Mouse (Mus musculus) midbrain, postnatal 0 days (tissue): Measurements from ENCODE around the gene Igf2r. TPM values are rescaled to one million over a fixed set of nuclear protein-coding genes. Genes with fewer than 3 reads are reported as not detected.

ENCODE experiments used
- ATAC-seq: fragments of 200-750 bp; cut with Nextera tagmentation; 2 replicates; pipeline ENCODE4 v1.8.0; 2017; ENCODE audit warnings: moderate number of reproducible peaks, mild to moderate bottlenecking, moderate TSS enrichment, moderate library complexity; ENCODE audit not compliant: low FRiP score
- DNase-seq: peaks from one replicate; pipeline ENCODE4 v3.0.0-alpha.2; 2015; ENCODE audit warnings: low spot score
- H3K27ac ChIP-seq: fragments of 300-500 bp; sonication (generic); 2 replicates; pipeline ENCODE4 v1.5.1; 2014; ENCODE audit warnings: low read depth, mild to moderate bottlenecking, low read length, mixed read lengths
- H3K27me3 ChIP-seq: fragments of 300-500 bp; sonication (generic); 2 replicates; pipeline ENCODE4 v1.6.1; 2014; ENCODE audit warnings: low read length, control low read depth, mixed read lengths; ENCODE audit not compliant: insufficient read depth
- H3K36me3 ChIP-seq: fragments of 300-500 bp; sonication (generic); 2 replicates; pipeline ENCODE4 v1.6.1; 2014; ENCODE audit warnings: low read length, control low read depth, mixed read lengths; ENCODE audit not compliant: insufficient read depth
- H3K4me1 ChIP-seq: fragments of 300-500 bp; sonication (generic); 2 replicates; pipeline ENCODE4 v1.6.1; 2014; ENCODE audit warnings: mild to moderate bottlenecking, control low read depth, antibody characterized with exemption, low read length, mixed read lengths; ENCODE audit not compliant: insufficient read depth
- H3K4me2 ChIP-seq: fragments of 300-500 bp; sonication (generic); 2 replicates; pipeline ENCODE4 v1.6.1; 2014; ENCODE audit warnings: low read depth, mild to moderate bottlenecking, low read length, mixed read lengths; ENCODE audit not compliant: poor library complexity, severe bottlenecking
- H3K4me3 ChIP-seq: fragments of 300-500 bp; sonication (generic); 2 replicates; pipeline ENCODE4 v1.5.1; 2014; ENCODE audit warnings: low read depth, mild to moderate bottlenecking, low read length, moderate library complexity
- H3K9ac ChIP-seq: fragments of 300-500 bp; sonication (generic); replicated peaks from 2 replicates; pipeline ENCODE4 v1.6.1; 2014; ENCODE audit warnings: mild to moderate bottlenecking, low read length, moderate library complexity, mixed read lengths; ENCODE audit not compliant: poor library complexity, severe bottlenecking
- H3K9me3 ChIP-seq: fragments of 300-500 bp; sonication (generic); 2 replicates; pipeline ENCODE4 v1.6.1; 2016; ENCODE audit warnings: low read length, control low read depth
- CTCF ChIP-seq: IDR thresholded peaks from 2 replicates; pipeline ENCODE4 v1.5.1; 2016; ENCODE audit warnings: antibody characterized with exemption, mild to moderate bottlenecking
- WGBS: fragments of 180-500 bp; shearing (Covaris S2); extraction: QIAGEN DNeasy Blood & Tissue Kit; methylation state at CpG from one replicate; pipeline ENCODE4 v1.1.7; 2014; 5-methylcytosine and 5-hydroxymethylcytosine counted together
- polyA plus RNA-seq: library from polyadenylated mRNA; unstranded; fragments of >200 nt; fragmentation: Nextera tagmentation; extraction: Ambion mirVana; gene quantifications from 2 replicates; pipeline ENCODE4 v1.2.1, GENCODE M21; 2015
- total RNA-seq: library from RNA; depleted of rRNA; stranded (reverse); fragments of >200 nt; gene quantifications from 2 replicates; pipeline ENCODE4 v1.2.3, GENCODE M21; 2014

Igf2r gene
- total and polyA plus RNA-seq, 2 experiments from 2014 or later: 5.4 to 31.7 TPM

DNA sequence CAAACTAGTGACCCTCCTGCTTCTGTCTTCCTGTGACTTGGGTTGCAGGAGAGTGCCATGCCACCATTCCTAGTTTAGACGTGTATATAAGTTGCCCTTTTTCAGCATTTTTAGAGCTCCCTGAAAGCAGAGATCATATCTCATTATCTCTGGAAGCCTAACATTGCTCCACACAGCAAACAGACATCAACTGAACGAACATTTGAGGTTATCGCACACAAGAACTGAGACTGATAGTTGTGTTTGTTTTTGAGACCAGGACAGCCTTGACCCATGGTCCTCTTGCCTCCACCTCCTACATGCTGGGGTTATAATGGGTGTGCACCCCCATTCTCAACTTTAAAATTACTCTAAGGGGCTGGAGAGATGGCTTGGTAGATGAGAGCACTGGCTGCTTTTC, 27.2 kb upstream of the Igf2r start:
- no peak for TF ChIP-seq CTCF
- ATAC-seq: no peak
- no peak overlapping the region for H3K27ac ChIP-seq
- no peak for DNase-seq
- 86% methylated on average over 3 of the region's 3 CpGs for WGBS
- no peaks in the 10 kb centered on the region for H3K9me3 ChIP-seq
- no peak overlapping the region for H3K4me3 ChIP-seq
- no peak overlapping the region for H3K9ac ChIP-seq
- no peaks in the 10 kb centered on the region for H3K27me3 ChIP-seq
- H3K4me2 ChIP-seq: no peak overlapping the region
- H3K36me3 ChIP-seq: no peaks in the 10 kb centered on the region
- no peaks in the 10 kb centered on the region for H3K4me1 ChIP-seq

GRCm38 (mm10) chr17:12793660-12794406, 24.4 kb upstream of the Igf2r start:
- WGBS: 68% methylated on average over 8 of the region's 8 CpGs
- H3K9me3 ChIP-seq: no peaks in the 10 kb centered on the region
- H3K4me2 ChIP-seq: no peak overlapping the region
- ATAC-seq: no peak
- no peak overlapping the region for H3K9ac ChIP-seq
- peaks cover 9% of the 10 kb centered on the region; the same call in 1 of the 2 replicates for H3K4me1 ChIP-seq
- H3K27ac ChIP-seq: no peak overlapping the region
- no peak for TF ChIP-seq CTCF
- no peaks in the 10 kb centered on the region for H3K36me3 ChIP-seq
- peak; percentile 57 for DNase-seq
- no peaks in the 10 kb centered on the region for H3K27me3 ChIP-seq
- H3K4me3 ChIP-seq: no peak overlapping the region

GRCm38 (mm10) chr17:12792422-12793206, 23.1 kb upstream of the Igf2r start:
- Histone ChIP-seq H3K4me1 (peaks cover 9% of the 10 kb centered on the region; the same call in 1 of the 2 replicates), H3K9ac (no peak overlapping the region), H3K27me3 (no peaks in the 10 kb centered on the region), H3K4me2 (no peak overlapping the region), H3K27ac (no peak overlapping the region), H3K36me3 (no peaks in the 10 kb centered on the region), H3K4me3 (no peak overlapping the region), H3K9me3 (no peaks in the 10 kb centered on the region)
- ATAC-seq: no peak
- 69% methylated on average over 11 of the region's 11 CpGs for WGBS
- peak; percentile 21 for DNase-seq
- no peak for TF ChIP-seq CTCF

GRCm38 (mm10) chr17:12791420-12791819, 22.0 kb upstream of the Igf2r start:
- peaks cover 9% of the 10 kb centered on the region; the same call in 1 of the 2 replicates for H3K4me1 ChIP-seq
- no peaks in the 10 kb centered on the region for H3K27me3 ChIP-seq
- H3K9me3 ChIP-seq: no peaks in the 10 kb centered on the region
- DNase-seq (no peak), ATAC-seq (no peak)
- WGBS: 41% methylated on average over 4 of the region's 4 CpGs
- H3K4me3 ChIP-seq: no peak overlapping the region
- H3K36me3 ChIP-seq: no peaks in the 10 kb centered on the region
- 0 out of 2 replicates have a peak overlapping the region, but pooled peaks have one; percentile 57 for H3K27ac ChIP-seq
- no peak for TF ChIP-seq CTCF
- H3K4me2 ChIP-seq: no peak overlapping the region
- H3K9ac ChIP-seq: no peak overlapping the region

- Histone ChIP-seq H3K4me3 (no peak overlapping the region), H3K36me3 (no peaks in the 10 kb centered on the region), H3K4me2 (no peak overlapping the region), H3K27me3 (no peaks in the 10 kb centered on the region), H3K27ac (peak overlapping the region; percentile 57; the same call in 1 of the 2 replicates), H3K9me3 (no peaks in the 10 kb centered on the region), H3K9ac (no peak overlapping the region), H3K4me1 (peaks cover 9% of the 10 kb centered on the region; the same call in 1 of the 2 replicates)
- WGBS: 14% methylated on average over 5 of the region's 5 CpGs
- DNase-seq (peak; percentile 74), ATAC-seq (peak; percentile 41; the same call in 1 of the 2 replicates)
- no peak for TF ChIP-seq CTCF
Measured at GRCm38 (mm10) chr17:12791079-12791406, 21.6 kb upstream of the Igf2r start.
